Mouse (Mus musculus): ENCODE results near the gene Tpmt.
A peak's percentile ranks its signal among the peaks of the same experiment; 100 is the strongest.

GRCm38 (mm10) chr13:47043030-47043680 lies 1.4 kb downstream of the Tpmt start, which contains the start of gene Kdm1b:
- TF ChIP-seq CTCF (IDR thresholded peaks at IDR 0.05; ENCODE audit: borderline replicate concordance, insufficient read depth, low read length) = no peak
- TF ChIP-seq POLR2A (IDR thresholded peaks at IDR 0.05; ENCODE audit: low read depth, low read length) = peak; percentile 94
